ENCODE assay signal across 10 mouse cellular contexts in the genomic region with DNA sequence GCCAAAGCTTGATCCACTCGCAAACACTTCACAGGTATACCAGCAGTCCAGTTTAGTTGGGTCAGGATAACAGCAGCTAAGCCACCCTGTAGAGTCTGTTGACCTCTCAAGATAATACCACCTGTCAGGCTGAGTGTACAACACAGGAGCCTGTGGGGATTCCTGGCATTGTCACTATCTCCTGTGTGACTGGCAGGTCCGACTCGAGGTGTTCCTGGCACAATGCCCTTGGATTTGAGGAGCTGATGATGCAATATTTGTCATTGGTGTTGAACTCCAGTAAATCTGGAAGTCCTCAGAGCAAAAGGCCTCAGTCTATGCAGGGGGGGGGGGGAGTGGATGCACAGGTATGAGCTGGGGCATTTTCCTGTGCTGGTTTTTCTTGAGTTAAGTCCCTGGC.
"Had no signal": no experiment of that assay in that cellular context is flagged by ENCODE, and none has a peak within 500 bp of the region (broad histone marks: within the 10 kb centered on the region; RNA-seq: fewer than 3 reads in every experiment).

No protein-coding gene starts in this region.

- DNase-seq: lung, adult 2 months; lung, postnatal 14 days; lung, postnatal 36 days; right cerebral cortex, postnatal 14 days; thymus, adult 2 months; thymus, postnatal 25 days; thymus, postnatal 4 days had no signal

- ATAC-seq: lung, postnatal 0 days; midbrain, embryonic 13.5 days; midbrain, embryonic 15.5 days had no signal
